In genomic region chr6:90602304-90602703, GRCm38 (mm10) we compare ENCODE assay signal across 15 mouse cellular contexts.
"Had no signal": no experiment of that assay in that cellular context is flagged by ENCODE, and none has a peak within 500 bp of the region (broad histone marks: within the 10 kb centered on the region; RNA-seq: fewer than 3 reads in every experiment).

No protein-coding gene starts in this region.

- H3K9ac ChIP-seq: lung, embryonic 14.5 days; midbrain, embryonic 12.5 days; neural tube, embryonic 12.5 days; stomach, embryonic 15.5 days had no signal

- H3K27ac ChIP-seq: midbrain, embryonic 10.5 days; midbrain, embryonic 12.5 days; neural tube, embryonic 12.5 days; stomach, embryonic 15.5 days; stomach, postnatal 0 days had no signal

- H3K4me2 ChIP-seq: lung, embryonic 14.5 days; midbrain, embryonic 12.5 days; neural tube, embryonic 12.5 days; stomach, embryonic 15.5 days had no signal

- H3K9me3 ChIP-seq: megakaryocyte, embryonic 14.5 days; midbrain, embryonic 10.5 days; midbrain, embryonic 12.5 days; neural tube, embryonic 12.5 days; stomach, embryonic 15.5 days had no signal

- DNase-seq: lung, adult 18-20 months; lung, embryonic 14.5 days; lung, postnatal 10 days; lung, postnatal 4 days; midbrain, embryonic 14.5 days; right cerebral cortex, postnatal 14 days; thymus, adult 2 months; thymus, postnatal 25 days; thymus, postnatal 4 days had no signal

- H3K27me3 ChIP-seq: neural tube, embryonic 12.5 days; stomach, embryonic 15.5 days had no signal

- H3K36me3 ChIP-seq: midbrain, embryonic 10.5 days; midbrain, embryonic 12.5 days; neural tube, embryonic 12.5 days; stomach, embryonic 15.5 days had no signal

- H3K4me3 ChIP-seq: megakaryocyte, embryonic 14.5 days; midbrain, embryonic 10.5 days; midbrain, embryonic 12.5 days; neural tube, embryonic 12.5 days; stomach, embryonic 15.5 days had no signal
